ENCODE assay signal across 16 mouse cellular contexts in genomic region chr7:123430411-123430705, GRCm38 (mm10). TPM values are rescaled to one million over a fixed set of nuclear protein-coding genes. Genes with fewer than 3 reads are reported as not detected.
A peak's percentile ranks its signal among the peaks of the same experiment; 100 is the strongest.
DNase-seq lines count a peak whose midpoint lies in the region; ATAC-seq and TF ChIP-seq lines count a peak whose summit lies in the region.
"Had no signal": no experiment of that assay in that cellular context is flagged by ENCODE, and none has a peak within 500 bp of the region (broad histone marks: within the 10 kb centered on the region; RNA-seq: fewer than 3 reads in every experiment).

No protein-coding gene starts in this region.

- H3K27me3 ChIP-seq in C2C12 (ENCODE audit: control insufficient read depth, insufficient read depth, insufficient read length): no peaks in the 10 kb centered on the region
- H3K27me3 ChIP-seq in intestine, embryonic 16.5 days (replicated peaks; ENCODE audit: control insufficient read depth, insufficient read depth, low read length): no peaks in the 10 kb centered on the region
- H3K27me3 ChIP-seq: heart, embryonic 13.5 days had no signal

- H3K4me3 ChIP-seq in C2C12 (ENCODE audit: insufficient read depth, poor library complexity, severe bottlenecking) (no peak overlapping the region), macrophage (ENCODE audit: inconsistent target) (no peak overlapping the region)
- H3K4me3 ChIP-seq in intestine, embryonic 16.5 days (ENCODE audit: low read length): no peak overlapping the region
- H3K4me3 ChIP-seq: forebrain, embryonic 10.5 days; heart, embryonic 13.5 days; left cerebral cortex, adult 2 months had no signal

- H3K79me2 ChIP-seq in C2C12 (ENCODE audit: control insufficient read depth, insufficient read depth): no peaks in the 10 kb centered on the region
- H3K79me2 ChIP-seq in macrophage (ENCODE audit: inconsistent target): no peaks in the 10 kb centered on the region

- H3K9ac ChIP-seq in intestine, embryonic 16.5 days (ENCODE audit: low read depth, low read length): no peak overlapping the region
- H3K9ac ChIP-seq: heart, embryonic 13.5 days had no signal

- no peak for TF ChIP-seq CTCF in C2C12 (IDR thresholded peaks at IDR 0.05; ENCODE audit: control insufficient read depth, insufficient read depth, insufficient read length)

- DNase-seq in adrenal gland, adult 8-10 months: peak; percentile 70
- DNase-seq in right cerebral cortex, postnatal 14 days: no peak
- no peak for DNase-seq in urinary bladder, adult 18-20 months (ENCODE audit: low spot score in 2 of 2)
- no peak for DNase-seq in retina, postnatal 1 day
- DNase-seq: cerebellum, postnatal 10 days; kidney, postnatal 10 days; right cerebral cortex, adult 18-20 months; thymus, postnatal 14 days had no signal

- H3K27ac ChIP-seq in intestine, embryonic 16.5 days (ENCODE audit: low read length): peak overlapping the region; percentile 46; the same call in 1 of the 2 replicates
- peak overlapping the region; percentile 84 for H3K27ac ChIP-seq in macrophage
- H3K27ac ChIP-seq: forebrain, embryonic 10.5 days; heart, embryonic 13.5 days; left cerebral cortex, adult 2 months had no signal

- H3ac ChIP-seq in C2C12 (ENCODE audit: control insufficient read depth, insufficient read length, low read depth): no peak overlapping the region

- no peaks in the 10 kb centered on the region for H3K9me3 ChIP-seq in intestine, embryonic 16.5 days (ENCODE audit: control insufficient read depth, low read length)
- H3K9me3 ChIP-seq: forebrain, embryonic 10.5 days; heart, embryonic 13.5 days had no signal

- no peak overlapping the region for H3K4me2 ChIP-seq in intestine, embryonic 16.5 days (ENCODE audit: low read depth, low read length)
- H3K4me2 ChIP-seq: heart, embryonic 13.5 days had no signal

- H3K36me3 ChIP-seq in C2C12 (ENCODE audit: control insufficient read depth, insufficient read depth): no peaks in the 10 kb centered on the region
- H3K36me3 ChIP-seq in intestine, embryonic 16.5 days (ENCODE audit: control insufficient read depth, insufficient read depth, low read length): no peaks in the 10 kb centered on the region
- H3K36me3 ChIP-seq in macrophage (ENCODE audit: inconsistent target): no peaks in the 10 kb centered on the region

- peaks cover 10% of the 10 kb centered on the region for H3K4me1 ChIP-seq in intestine, embryonic 16.5 days (ENCODE audit: control insufficient read depth, insufficient read depth, low read length)

- peak; percentile 51 for ATAC-seq in intestine, embryonic 16.5 days
- ATAC-seq: midbrain, embryonic 16.5 days had no signal

- whole genome bisulfite sequencing in intestine, embryonic 16.5 days: 74% methylated on average over 4 of the region's 4 CpGs
- 77% methylated on average over 4 of the region's 4 CpGs for WGBS in macrophage (ENCODE audit: missing documents)

- no peaks in the 10 kb centered on the region for H3K79me3 ChIP-seq in C2C12 (ENCODE audit: low read depth)

TF ChIP-seq in C2C12, 6 proteins besides CTCF, POLR2A, EP300 and RAD21:
- TF ChIP-seq FOSL1 (IDR thresholded peaks at IDR 0.05; ENCODE audit: insufficient read depth, low read length, poor library complexity, severe bottlenecking) (no peak), USF1 (IDR thresholded peaks at IDR 0.05; ENCODE audit: low read depth) (no peak), MYOG (IDR thresholded peaks at IDR 0.05; ENCODE audit: control insufficient read depth, extremely low read depth, insufficient read length) (no peak), CEBPB (IDR thresholded peaks at IDR 0.05; ENCODE audit: low read depth) (peak; percentile 88)

RNA-seq across cellular contexts. Expression of gene Aqp8, which starts 31.7 kb away (rescaled TPM):
- polyA plus RNA-seq in C2C12 (2012; fragmentation: generic; extraction: Trizol) (0.02 TPM), macrophage (2018) (not detected in 3 replicates)
- total RNA-seq in adrenal gland, adult 8-10 months (2022): not detected
- 33.2 and 42.2 TPM in 2 replicates for polyA plus RNA-seq in intestine, embryonic 16.5 days (2015; fragmentation: Nextera tagmentation; extraction: Ambion mirVana)
- not detected for total RNA-seq in macrophage (2018; cell fraction: chromatin; rRNA removed)
- not detected for total RNA-seq in macrophage (2018; cell fraction: cytosol; rRNA removed)
- not detected for total RNA-seq in macrophage (2018; cell fraction: nucleus; rRNA removed)
- total RNA-seq: left cerebral cortex, adult 2 months had no signal
- polyA plus RNA-seq: midbrain, embryonic 16.5 days; neural tube, embryonic 14.5 days had no signal

Comparison
In these comparisons a context has a peak if more than half of its experiments do, and no peak if none do; other contexts are left out.
1. RNA of gene Aqp8, which starts 31.7 kb away (polyA plus RNA-seq): 33.2 to 42.2 TPM in intestine, embryonic 16.5 days; 0.02 TPM in C2C12 (single experiment) and not detected in macrophage; every median in the first group is over 10 times any median in the second.